Mouse (Mus musculus) adrenal gland (tissue): ENCODE measurements around the gene Rnf38.

ENCODE experiments used
- intact Hi-C: fragments of 180-260 bp; cut with DNase I; formaldehyde crosslinking; loops from one replicate; pipeline ENCODE4 v1.15.1; 2025
- long read RNA-seq, 2 experiments: library from polyadenylated mRNA; unstranded; transcript quantifications; one replicate each; pipeline ENCODE4 v2.0.0; 2020; ENCODE audit warnings: borderline replicate concordance in 1 of 2; ENCODE audit not compliant: insufficient replicate concordance in 1 of 2

Rnf38 gene
- long read RNA-seq, experiment 1, partial matches to known transcripts = 0 of 3 reads
- long read RNA-seq, experiment 1, other reads (novel, unspliced or antisense) = 1 of 3 reads
- long read RNA-seq, experiment 2, full-length matches to known transcripts = 1 of 4 reads
- long read RNA-seq, experiment 2, partial matches to known transcripts = 0 of 4 reads
- long read RNA-seq, experiment 2, other reads (novel, unspliced or antisense) = 3 of 4 reads

GRCm38 (mm10) chr4:44233713-44234003 is at the start of gene Rnf38:
TSS of gene Rnf38 (minus strand) at chr4:44233789.
- intact Hi-C loops = no loop called here

DNA sequence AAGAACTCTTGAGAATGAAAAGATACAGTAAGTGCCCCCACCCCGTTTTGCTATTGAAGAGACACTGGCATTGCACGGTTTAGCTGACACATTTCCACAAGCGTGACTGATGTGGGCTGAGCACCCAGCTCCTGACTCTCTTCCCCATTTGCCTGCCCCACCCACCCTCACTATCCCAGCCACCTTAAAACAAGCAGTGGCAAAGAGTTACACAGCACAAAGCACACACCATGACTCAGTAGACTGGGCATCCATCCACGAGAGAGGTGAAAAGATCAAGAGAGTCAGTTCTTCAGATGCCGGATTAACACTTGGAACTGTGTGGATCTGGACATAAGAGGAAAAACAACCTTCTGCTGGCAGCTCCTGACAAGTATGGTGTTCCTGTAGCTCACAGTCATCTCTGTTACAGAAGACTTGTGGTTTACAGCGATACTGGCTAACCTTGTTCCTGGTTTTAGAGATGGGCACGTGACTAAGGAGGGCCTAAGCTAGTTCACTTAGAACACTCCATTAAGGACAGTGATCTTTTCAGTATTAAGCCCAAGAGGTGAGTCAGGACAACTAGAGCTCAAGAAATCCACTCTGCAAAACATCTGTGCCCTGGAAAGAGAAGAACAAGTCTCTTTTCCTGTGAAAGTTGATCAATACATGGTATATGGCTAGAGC is 48.1 kb upstream of the Rnf38 start:
- intact Hi-C loops = no loop called here

DNA sequence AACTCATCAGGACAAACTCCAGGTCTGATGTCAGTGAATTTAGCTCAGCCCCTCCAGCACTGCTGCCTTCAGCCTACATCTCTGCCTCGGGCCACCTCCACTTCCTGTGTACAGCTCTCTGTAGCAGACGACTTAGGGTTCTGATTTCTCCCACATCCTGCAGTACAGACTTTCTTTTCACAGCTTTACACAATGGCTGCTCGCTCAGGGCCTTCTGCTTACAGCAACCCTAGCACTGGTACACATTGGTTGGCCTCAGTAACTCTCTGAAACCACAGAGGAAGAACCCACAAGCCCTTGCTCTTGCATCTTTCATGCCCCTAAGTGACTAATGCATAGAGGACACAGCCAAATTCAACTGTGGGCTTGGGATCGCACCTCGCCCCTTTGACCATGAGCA is 37.5 kb upstream of the Rnf38 start:
- intact Hi-C loops = no loop called here

- intact Hi-C loops = no loop called here
Observed at GRCm38 (mm10) chr4:44269376-44269817, 35.8 kb upstream of the Rnf38 start.

DNA sequence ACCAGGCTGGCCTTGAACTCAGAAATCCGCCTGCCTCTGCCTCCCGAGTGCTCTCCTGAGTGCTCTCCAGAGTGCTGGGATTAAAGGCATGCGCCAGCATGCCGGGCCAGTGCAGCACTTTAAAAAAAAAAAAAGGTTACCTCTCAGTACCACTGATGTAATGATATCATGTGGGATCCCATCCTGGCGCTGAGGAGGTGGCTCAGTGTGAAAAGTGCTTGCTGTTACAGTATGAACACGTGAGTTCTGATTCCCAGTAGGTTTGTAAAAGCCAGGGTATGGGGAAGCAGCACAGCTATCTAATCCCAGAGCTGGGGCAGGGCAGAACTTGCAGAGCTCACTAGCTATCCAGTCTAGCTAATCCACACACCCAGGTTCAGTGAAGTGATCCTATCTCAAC is 33.8 kb upstream of the Rnf38 start:
- intact Hi-C loops = no loop called here

DNA sequence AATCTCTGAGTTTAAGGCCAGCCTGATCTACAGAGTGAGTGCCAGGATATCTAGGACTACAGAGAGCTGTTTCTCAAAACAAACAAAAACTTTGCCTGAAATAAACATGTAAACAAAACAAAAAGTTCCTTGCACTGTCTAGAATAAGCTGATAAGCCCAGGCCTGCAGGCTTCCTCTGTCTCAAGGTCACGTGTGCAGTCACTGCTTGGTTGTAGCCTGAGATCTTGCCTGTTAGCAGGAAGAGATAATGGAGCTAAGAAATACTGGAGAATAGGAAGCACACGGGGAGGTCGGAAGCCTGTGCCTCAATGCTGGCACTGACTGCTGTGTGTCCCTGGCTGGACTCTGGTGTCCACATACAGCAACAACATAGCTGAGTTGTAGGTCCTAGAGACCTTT is 31.9 kb upstream of the Rnf38 start:
- intact Hi-C loops = no loop called here

GRCm38 (mm10) chr4:44260244-44260643 is 26.7 kb upstream of the Rnf38 start:
- intact Hi-C loops = no loop called here

DNA sequence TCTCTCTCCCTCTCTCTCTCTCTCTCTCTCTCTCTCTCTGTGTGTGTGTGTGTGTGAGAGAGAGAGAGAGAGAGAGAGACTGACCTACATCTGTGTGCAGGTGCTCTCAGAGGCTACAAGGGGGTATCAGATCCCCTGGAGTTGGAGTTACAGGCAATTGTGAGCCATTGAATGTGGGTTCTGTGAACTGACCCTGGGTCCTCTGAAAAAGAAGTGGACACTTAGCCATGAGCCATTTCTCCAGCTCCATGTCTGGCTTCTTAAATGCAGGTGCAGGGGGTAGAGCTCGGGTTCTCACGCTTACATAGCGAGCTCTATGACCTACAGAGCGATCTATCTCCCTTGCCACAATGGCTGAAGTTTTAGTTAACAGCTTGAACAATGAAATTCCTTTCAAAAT is 25.5 kb upstream of the Rnf38 start:
- intact Hi-C loops = no loop called here

GRCm38 (mm10) chr4:44254579-44254978 is 21.0 kb upstream of the Rnf38 start:
- intact Hi-C loops = no loop called here

GRCm38 (mm10) chr4:44253191-44253590 is 19.6 kb upstream of the Rnf38 start:
- intact Hi-C loops = no loop called here

DNA sequence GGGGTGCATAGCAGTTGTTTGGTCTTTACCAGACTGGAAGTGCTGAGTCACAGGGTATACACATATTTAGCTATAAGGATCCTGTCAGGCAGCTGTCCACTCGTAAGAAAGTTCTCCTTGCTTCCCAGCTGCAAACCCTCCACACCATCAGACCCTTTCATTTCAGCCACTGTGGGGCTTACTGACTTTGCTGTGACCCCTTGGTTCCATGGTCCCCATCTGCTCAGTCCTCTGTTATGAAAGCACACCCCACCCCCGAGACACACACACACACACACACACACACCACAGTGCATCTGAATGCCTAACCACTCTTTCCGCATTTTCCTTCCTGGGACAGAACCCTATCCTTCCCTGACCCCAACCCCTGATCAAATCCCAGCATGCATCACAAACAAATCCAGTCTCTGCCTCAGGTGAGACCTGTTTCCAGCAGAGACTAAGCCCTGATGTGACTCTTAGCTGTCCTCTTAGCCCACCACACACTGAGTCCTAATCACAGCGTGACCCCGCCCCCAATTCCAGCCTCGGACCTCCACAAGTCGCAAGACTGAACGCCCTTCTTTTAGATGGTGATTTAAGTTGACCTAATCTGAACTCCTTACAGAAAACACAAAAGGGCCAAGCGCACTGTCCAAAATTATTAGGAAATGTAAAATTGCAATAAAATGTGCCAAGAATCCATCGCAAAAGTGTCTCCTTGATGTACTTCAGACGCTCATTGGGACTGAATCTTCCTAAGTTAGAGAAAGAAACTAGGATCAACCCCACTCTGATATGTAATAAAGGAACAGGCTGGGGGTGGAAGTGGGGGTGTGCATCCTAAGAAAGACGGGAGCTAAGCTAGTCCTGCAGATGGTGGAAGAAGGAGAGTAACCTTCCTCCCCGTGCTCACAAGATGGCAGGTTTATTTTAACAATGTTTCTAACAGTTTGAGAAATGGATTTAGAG is 18.7 kb upstream of the Rnf38 start:
- intact Hi-C loops = no loop called here

DNA sequence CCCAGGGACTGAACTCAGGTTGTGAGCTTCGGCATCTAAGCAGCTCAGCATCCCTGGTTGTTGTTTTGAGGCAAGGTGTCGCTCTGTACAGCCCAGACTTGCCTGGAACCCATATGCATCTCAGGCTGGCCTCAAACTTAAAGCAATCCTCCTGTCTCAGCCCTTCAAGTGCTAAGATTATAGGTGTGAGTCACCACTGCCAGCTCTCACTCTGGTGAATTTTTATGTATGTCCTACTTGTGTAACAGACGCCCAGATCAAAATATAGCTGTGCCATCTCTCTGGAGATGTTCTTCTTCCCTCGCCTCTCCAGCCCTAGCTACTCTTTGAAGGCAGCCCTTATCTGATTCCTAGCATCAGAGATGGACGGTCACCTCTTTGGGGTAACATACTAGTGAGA is 17.9 kb upstream of the Rnf38 start:
- intact Hi-C loops = no loop called here

DNA sequence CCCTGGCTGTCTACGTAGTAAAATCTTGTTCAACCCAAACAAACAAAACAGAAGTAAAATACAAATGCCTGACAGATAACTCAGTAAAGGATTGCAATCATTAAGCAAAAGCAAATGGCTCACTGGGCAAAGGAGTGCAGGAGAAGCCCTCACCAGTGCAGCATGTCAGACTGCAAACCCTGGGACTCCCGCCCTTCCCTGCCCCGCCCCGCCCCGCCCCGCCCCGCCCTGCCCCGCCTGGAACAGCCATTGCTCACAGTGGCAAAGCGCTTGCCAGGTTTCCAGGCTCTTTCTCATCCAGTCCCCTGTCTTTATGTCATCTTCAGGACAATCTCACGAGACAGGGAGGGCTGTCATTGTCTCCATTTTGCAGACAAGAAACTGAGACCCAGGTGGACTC is 16.1 kb upstream of the Rnf38 start:
- intact Hi-C loops = no loop called here

DNA sequence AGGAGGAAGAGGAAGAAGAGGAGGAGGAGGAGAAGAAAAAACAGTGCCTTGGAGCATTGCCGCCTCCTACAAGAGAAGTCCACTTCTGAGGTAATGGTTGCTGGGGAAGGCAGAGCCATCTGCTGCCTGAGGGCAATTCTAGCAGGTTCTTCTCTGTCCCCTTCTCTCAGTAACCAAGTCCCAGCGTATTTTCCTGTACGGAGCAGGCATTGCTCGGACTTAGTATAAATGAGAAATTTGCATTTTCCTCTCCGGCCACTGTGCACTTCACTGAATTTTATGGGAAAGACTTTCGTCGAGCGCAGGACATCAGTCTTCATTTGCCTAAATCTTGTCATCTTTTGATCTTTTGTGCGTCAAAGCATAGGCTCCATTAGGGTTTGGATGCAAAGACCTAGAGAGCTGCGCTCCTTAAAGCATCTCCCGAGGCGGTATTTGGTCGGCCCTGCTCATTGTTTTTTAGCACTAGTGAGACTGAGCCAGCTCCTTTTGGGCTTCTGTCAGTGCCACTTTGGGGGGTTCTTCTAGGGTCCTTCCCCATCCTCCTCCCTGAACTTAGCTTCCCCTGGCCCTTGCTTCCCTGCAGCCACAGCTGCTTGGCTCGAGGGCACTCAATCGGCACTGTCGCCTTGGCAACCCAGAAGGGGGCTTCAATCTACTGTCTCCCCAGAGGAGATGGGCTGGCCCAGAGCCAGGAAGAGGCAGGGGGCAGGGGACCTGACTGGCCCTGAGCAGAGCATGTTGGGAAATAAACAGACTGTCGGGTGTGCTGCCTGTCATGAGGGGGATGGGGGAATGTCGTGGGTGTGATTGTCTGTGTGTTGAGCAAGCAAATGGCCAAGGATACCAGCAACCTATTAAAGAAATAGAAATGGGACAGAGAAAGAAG is 13.7 kb upstream of the Rnf38 start:
- intact Hi-C loops = no loop called here

- intact Hi-C loops = no loop called here
Observed at GRCm38 (mm10) chr4:44246285-44246684, 12.7 kb upstream of the Rnf38 start.

DNA sequence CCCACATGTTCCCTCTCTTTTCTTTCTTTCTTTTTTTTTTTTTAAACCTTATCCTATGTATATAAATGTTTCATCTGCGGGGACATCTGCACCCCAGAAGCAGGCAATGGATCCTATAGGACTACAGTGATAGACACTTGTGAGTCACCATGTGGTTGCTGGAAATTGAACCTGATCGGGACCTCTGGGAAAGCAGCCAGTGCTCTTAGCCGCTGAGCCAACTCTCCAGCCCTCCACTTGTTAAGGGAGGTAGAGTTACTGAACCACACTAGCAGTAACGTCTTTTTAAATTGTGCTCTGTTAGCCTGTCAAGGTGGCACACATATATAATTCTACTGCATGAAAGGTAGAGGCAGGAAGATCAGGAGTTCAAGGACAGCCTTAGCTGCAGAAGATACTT is 8.0 kb upstream of the Rnf38 start:
- intact Hi-C loops = no loop called here

DNA sequence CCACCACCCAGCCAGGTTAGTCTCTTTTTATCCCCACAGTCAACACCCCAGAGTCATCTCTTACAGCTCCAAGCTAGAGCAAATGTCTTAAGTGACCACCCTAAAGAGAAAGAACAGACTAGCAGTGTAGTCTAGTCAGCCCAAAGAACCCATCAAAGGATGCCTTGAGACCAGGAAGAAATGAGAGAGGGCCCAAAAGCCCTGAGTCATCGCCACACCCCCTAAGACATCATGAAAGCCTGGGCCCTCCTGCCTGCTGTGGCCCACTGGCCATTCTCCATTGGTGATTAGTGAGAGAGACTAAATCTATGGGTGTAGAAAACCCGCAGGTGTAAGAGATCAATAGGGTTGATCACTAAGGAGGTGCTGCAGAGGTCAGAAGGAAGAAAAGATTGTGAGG is 2.4 kb upstream of the Rnf38 start:
- intact Hi-C loops = no loop called here

DNA sequence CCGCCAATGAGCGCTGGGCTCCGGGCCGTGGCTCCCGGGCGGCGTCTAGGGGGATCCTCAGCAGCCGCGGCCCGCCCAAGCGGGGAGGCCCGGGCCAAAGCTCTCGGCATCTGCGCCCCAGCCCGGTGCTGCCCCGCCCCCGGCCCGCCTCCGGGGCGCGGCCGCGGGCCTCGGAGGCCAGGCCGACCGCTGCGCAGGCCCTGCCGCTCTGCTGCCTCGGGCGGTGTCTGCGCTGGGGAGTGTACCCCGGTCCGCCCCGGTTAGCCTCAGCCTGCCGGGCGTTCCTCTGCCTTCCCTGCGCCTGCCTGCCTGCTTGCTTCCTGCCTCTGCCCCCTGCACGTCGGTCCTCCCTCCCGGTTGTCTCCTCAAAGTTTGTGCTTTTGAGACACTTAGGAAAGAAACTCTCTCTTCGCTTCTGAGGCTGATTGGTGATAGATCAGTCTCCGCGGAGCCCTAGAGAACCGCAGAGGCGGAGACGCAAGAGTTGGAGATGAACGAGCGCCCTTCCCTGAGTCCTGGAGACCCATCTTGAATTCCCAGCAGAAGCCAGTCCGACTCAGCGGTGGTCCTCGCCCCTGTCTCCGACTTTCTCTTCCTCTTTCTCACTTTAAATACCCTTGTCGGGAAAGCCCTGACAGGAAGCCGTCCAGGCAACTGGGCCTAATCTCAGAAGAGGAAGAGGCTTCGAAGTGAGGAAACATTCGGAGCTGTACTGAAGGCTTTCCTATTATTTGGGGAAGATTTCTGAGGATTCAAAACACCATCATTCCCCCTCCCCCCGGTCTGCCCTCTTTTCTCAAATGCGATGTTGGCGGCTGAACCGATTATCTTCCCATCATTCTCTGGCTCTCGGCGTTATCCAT is 646 bp upstream of the Rnf38 start:
- intact Hi-C loops = no loop called here

- intact Hi-C loops = no loop called here
Observed at GRCm38 (mm10) chr4:44232771-44233712, 547 bp downstream of the Rnf38 start.
